Mouse (Mus musculus): Measurements from ENCODE around the gene Zbtb44.

The Zbtb44 gene

DNA sequence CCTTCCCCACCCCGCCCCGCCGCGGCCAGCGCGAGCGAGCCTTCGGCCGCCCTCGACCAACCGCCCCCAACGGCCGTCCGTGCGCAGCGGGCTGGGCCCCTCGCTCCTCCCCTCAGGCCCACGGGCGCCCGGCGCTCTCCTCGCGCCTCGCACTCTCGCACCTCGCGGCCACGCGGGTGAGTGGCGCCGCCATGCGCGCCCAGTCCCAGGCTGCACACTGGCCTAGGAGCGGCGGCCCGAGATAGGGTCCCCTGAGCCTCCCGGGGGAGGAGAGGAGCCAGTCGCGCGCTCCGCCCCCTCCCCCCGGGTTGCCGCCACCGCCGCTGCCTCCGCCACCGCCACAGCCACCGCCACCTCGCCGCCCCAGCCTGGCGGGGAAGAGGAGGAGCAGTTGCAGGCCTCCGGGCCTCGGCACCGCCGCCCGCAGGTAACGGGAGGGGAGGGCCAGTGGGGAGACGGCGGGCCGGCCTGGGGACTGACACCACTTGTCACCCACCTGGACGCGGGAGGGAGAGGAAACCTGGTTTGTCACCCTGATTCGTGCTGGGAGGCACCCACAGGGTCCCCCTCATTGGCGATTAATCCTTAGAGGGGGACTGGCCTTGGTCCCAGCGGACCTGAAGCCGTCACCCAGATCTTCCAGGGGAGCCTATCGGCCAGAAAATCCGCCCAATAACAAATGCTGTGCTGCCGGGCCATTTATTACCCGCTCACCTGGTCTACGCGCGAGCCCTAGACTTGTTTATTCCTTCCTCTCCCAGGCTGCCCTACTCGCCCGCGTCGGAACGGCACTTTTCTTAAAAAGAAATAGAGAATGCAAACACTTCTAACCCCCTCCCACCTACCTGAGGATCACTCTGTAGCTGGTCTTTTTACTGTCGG is at the start of gene Zbtb44:
Gene Zbtb44, plus strand, starts transcription at position 113 of the 882 bp plus-strand sequence.
- DNase-seq (ENCODE audit: low read depth, low spot score): peak; percentile 88

DNA sequence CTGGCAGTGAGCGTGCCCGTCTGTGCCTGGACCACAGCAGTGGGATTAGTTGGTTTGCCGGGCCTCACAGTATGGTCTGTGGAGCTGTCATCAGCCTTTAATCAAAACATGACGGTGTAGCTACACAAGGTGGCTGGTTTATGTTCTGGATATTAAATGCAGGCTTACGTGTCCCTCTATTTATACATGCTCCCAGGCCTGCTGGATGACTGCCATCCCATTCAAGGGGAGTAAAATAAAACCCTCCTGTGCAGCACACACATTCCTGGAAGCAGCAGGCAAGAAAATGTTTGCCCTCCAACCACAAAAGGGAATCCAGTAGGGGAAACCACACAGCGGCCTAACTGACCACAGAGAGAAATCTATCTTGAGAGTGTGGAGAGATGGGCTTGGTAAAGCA is 44.7 kb upstream of the Zbtb44 start:
- DNase-seq (ENCODE audit: low read depth, low spot score): no peak

DNA sequence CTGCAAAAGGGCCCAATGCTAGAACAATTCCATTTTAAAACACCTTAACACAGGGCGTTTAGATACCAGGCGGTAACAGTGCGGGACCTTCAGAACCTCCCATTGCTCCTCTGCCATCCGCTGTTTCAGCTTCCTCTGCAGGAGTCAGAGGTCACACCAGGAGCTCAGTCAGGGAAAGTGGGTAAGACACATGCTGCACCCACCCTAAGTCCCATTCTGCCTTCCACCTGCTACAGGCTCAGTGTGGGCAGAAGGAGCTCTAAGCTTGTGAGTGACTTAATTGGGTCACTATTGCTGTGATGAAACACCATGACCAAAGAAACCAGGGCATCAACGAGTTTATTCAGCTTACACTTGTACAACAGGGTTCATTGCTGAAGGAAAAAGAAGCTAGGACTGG is 37.3 kb upstream of the Zbtb44 start:
- DNase-seq (ENCODE audit: low read depth, low spot score): no peak

DNA sequence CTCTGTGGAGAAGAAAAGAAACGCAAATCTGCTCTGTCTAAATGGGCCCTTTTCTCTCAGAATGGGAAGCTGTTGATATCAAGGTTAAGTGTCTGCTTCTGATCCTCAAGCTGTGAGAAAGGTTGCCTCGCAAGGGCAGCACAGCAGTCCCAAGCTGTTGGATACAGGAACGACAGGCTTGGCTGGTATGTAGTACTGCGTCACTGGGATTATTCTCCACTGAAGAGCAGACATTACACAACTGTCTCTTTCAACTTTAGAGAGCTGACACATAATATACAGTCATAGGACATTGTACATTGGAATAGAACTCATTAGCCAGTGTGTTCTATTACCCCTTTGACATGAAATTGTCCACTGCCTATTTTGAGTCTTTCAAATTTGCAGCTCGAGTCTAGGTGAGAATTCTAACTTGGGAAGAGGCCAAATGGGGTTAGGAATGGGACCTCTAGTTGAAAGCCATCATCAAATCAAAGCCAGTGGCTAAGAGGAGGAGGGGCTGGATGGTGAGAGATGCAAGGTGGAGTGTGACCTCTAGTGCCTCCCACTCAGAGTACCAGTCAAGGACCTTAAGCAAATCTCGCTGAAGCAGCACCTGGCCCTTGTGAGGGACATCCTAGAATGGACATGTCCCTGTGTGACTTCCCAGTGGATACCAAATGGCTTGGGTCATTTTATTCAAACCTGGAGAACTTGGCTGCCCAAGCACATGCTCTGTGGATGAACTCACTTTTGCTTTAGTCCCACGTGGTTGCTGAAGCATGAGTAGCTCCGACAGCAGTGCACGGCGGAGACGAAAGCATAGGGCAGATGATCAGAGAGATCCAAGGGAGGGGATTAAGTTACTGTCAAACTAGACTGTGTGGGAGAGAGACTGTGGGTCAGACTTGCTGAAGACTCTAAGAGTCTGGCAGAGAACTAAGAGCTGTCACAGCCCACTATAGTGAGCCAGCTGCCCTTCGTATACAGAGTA is 33.6 kb upstream of the Zbtb44 start:
- peak; percentile 22 for DNase-seq (ENCODE audit: low read depth, low spot score)

DNA sequence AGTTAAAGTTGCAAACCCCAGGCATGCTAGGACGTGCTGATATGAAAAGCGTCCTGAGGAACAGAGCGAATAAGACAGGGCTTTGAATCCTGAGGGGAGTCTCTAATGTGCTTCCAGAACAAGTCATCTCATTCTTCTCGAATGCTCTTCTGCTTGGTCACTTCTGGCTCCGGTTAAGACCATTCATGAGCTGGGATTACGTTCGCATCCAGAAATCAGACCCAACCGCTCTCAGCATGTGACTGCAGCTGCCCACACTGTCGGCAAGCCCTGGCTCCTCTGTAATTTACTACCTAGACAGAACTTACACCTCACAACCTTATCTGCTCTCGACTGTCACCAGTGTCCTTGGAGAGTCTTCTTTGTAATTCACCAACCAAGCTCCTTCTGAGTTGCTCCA is 29.8 kb upstream of the Zbtb44 start:
- DNase-seq (ENCODE audit: low read depth, low spot score): no peak

DNA sequence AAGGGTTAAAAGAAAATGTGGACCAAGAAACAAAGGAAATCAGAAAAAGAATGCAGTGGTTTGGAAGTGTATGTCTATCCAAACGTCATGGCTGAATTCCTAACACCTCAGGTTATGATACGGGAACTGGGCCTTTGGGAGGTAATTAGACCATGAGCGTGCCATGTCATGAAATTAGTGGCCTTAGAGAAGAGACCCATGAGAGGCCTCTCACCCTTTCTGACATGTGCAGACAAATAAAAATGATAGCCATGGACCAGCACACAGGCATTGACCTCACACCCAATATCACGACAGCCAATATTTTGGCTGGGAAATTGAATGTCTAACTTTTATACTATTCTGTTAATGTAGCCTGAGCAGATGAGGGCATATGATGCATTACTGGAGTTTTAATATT is 27.9 kb upstream of the Zbtb44 start:
- DNase-seq (ENCODE audit: low read depth, low spot score): no peak

DNA sequence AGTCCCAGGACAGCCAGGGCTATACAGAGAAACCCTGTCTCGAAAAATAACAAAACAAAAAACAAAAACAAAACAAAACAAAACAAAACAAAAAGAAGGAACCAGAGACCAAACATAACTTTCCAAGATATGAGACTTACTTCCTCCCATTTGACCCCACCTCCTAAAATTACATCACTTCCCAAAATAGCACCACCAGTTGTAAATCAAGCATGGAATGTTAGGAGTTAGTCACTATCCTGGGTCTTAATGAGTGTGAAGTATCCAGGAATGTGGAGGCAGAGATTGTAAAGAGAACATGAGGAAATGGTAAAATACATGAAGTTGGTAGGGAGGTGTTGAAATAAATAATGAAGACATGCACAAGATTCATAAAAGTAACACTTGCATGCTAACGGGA is 21.1 kb upstream of the Zbtb44 start:
- peak; percentile 59 for DNase-seq (ENCODE audit: low read depth, low spot score)

DNA sequence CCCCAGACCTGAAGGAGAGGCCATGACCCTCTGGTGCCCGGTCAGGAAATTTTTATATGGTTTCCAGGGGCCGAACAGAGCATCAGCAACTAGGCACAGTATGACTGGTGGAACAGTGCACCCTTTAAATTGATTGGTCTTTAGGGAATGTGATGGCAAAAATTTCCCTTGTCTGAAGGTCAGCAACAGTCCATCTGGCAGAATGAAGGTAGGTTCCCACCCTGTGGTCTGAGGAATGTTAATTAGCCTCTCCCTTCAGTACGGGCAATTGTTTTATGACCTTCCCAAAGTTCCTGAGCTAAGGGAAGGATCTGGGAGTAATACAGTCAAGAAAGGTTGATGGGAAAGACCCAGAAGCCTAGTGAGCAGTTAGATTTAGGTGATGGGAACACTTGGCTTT is 20.4 kb upstream of the Zbtb44 start:
- peak; percentile 91 for DNase-seq (ENCODE audit: low read depth, low spot score)

DNA sequence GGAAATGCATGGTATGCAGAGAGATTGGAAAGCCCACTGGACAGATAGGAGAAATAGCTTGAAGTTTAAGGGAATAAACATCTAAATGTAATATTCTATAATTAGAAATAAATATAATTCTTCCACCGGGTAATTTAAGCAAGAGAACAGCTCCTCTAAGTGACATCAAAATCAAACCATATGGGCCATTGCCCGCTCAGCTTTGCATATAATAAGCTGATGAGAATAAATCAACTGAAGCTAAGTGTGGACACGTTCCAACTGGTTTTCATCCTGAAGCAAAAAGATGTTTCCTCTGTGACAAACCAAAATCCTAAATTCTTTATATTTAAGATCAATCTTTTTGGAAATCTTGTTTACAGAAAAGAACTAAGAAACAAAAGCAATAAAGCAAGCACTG is 19.7 kb upstream of the Zbtb44 start:
- no peak for DNase-seq (ENCODE audit: low read depth, low spot score)

DNA sequence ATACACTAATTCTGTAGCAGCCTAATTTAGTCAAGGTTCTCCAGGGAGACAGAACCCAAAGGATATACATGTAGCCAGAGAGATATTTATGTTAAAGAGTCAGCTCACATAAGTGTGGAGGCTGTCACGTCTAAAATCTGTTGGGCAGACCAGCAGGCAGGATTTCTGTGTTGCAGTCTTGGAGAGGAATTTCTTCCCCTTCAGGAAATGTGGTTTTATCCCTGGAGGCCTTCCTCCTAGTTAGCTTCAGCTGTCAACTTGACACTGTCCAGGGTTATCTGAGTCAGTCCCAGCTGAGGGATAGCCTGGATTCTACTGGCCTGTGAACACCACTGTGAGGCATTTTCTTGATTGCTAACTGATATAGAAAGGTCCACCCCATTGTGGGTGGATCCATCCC is 18.9 kb upstream of the Zbtb44 start:
- no peak for DNase-seq (ENCODE audit: low read depth, low spot score)

DNA sequence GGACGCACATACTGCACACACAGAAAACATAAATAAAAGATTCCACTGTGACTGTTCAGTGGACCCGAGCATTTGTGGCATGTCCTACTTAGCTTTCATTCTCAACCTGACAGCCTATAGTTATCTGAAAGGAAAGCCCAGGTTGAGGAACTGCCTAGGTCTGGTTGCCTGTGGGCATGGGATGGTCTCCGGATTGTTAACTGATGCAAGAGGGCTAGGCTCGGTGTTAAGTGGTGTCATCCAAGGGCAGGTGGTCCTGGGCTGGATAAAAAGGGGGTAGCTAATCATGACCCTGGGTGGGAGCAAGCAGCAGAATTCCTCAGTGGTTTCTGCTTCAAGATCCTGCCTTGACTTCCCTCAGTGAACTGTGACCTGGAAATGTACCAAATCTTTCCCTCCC is 17.8 kb upstream of the Zbtb44 start:
- peak; percentile 76 for DNase-seq (ENCODE audit: low read depth, low spot score)

DNA sequence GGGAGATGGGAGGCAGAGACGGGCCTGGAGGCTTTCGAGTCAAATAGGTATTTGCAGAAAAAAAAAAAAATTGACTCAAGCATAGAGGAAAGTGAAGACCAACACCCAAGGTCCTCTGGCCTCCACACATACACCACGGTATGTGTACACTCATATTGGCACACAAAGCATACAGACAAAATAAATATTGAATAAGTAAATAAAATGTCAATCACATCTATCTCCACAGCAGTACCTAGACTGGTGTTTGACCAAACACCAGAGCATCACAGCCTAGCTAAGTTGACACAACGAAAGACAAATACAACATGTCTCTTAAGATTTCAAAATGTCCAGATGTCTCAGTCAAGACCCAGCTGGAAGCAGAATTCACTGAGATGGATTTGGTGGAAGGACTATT is 17.0 kb upstream of the Zbtb44 start:
- no peak for DNase-seq (ENCODE audit: low read depth, low spot score)

DNA sequence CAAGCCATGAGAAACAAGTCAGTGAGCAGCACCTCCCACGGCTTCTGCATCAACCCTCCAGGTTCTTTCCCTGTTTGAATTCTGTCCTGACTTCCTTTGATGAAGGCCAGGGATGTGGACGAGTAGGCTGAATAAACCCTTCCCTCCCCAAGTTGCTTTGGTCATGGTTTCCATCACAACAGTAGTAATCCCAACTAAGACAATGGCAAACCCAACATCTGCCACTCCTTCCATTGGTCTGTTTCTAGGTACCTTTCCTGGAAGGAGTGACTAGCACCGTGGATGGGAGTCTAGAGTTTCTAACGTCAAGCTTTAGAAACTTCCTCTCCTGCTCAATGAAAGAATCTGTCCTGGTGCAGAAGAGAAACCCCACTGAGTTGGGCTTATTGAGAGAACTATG is 12.8 kb upstream of the Zbtb44 start:
- peak; percentile 87 for DNase-seq (ENCODE audit: low read depth, low spot score)

DNA sequence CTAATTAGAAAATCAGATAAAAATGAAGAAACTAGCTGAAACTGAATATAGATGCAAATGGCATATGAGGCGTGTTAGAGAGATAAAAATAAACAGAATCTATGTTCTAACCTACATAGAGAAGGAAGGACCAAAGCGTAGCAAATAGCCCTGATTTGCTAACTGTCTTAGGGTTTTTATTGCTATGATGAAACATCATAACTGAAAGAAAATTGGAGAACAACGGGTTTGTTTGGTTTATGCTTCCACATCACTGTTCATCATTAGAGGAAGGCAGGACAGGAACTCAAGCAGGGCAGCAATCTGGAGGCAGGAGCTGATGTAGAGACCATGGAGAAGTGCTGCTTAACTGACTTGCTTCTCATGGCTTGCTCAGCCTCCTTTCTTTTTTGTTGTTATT is 12.3 kb upstream of the Zbtb44 start:
- no peak for DNase-seq (ENCODE audit: low read depth, low spot score)

DNA sequence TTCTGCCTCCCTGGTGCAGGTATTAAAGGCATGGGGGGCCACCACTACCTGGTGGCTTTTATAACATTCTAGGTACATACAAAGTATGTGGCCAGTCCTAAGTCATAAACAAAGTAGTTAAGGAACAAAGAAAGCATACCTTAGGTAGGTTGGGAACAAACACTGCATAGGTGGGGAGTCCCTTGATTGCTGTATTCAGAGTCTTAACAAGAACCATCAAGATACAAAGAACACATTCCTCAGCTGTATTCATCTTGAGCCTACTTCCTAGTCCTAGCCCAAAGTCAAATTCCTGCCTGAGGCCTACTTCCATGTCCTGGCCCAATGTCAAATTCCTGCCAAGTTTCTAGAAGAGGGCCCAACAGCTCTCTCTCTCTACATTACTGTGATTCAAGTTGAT is 11.7 kb upstream of the Zbtb44 start:
- DNase-seq (ENCODE audit: low read depth, low spot score): peak; percentile 98

DNA sequence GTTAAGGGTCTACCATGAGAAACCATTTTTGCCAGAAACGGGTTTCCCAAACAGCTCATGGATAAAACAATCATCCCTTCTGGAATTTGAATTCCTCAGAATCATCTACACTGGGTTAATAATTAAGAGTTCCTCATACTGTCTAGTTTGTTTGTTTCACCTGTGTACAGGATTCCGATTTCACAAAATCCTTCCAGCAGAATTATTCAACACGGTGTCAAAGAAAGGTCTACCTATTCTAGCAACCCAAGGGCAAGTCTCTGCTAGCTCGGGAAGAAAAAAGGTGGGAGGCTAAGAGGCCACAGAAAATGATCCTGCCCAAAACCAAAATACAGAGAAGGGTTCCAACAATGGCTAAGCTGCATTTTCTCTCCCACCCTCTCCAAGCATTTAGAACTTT is 2.2 kb upstream of the Zbtb44 start:
- DNase-seq (ENCODE audit: low read depth, low spot score): no peak

DNA sequence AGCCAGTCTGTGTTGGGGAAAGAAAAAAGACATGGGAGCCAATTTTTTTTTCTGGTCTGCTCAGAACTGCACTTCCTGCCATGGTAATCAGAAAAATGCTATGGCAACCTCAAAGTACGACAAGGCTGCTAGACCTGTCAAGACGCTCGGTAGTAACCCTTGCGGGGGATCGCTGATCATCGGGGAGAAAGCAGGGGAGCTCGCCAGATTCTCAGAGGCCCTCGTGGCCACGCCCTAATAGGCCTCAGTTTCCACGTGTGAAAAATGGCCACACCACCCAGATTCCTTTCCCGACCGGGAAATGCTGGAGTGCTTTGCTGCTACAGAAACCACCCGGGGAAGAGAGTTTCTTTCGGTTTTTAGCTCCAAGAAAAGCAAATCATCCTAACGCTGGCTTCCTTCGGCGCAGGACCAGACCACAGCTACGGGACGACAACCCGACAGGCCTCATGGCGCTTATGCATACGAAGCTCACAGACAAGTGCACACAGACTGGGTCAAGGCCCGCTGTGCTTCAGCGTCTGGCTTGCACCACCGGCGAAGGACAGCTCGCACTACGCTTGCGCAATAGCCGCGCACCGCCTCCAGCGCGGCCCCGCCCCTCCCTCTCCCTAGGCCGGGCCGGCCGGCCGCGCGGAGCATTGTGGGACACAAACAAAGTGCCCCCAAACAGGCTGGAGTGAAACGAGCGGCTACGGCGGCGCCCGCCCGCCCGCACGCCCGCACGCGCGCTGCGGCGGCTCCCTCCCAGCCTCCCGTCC is 513 bp upstream of the Zbtb44 start:
- peak; percentile 98 for DNase-seq (ENCODE audit: low read depth, low spot score)

DNA sequence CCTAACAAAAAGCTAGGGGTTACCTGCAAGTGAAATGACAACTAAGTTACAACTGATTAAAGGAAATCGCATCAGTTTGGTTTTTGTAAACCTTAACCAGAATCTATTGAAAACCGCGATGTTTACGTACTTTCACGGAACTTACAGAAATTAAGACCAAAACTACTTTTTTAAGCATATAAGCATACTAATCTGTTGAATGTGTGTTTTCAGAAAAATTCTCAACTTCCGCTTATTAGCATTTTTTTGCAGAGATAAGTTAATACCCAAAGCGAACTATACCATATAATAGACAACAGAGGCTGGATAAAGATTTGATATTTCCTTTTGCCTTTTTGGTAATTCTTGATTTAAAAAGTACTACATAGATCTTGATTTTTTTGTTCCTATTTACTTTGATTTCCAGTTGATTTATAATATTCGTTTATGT is 985 bp downstream of the Zbtb44 start:
- no peak for DNase-seq (ENCODE audit: low read depth, low spot score)

DNA sequence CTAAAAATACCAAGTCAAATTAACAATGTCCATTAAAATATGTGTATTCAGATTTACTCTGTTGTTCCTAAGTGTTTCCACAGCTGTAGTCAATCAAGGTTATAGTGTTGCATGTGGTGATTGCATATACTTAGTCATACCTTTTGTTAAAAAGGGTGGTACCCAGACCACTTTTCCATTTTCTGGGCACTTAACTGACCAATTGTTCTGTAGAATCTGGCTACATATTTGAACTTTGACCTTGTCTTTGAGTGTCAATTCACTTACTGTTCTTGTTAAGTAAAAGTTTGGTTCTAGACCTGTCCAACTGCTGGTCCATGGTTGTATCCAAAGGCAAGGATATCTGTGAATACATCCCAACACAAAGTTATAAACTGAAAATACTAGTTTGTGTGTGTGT is 2.1 kb downstream of the Zbtb44 start:
- peak; percentile 57 for DNase-seq (ENCODE audit: low read depth, low spot score)

DNA sequence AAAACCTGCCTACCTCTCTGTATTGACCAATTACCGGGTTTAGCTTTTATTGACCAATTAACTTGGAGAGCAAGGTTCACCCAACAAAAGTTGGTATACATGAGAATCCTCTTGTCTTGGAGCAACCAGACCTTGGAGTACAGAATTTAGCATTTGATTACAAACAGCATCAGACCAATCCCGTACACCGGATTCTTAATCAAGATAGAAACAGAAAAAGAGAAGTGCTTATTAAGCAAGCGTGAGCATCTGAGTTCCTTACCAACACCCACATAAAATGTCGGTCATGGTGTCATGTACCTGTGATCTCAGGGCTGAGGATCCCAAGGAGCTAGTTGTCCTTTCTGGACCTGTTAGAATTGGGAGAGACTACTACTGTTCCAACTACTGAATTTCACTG is 19.8 kb downstream of the Zbtb44 start:
- no peak for DNase-seq (ENCODE audit: low read depth, low spot score)

DNA sequence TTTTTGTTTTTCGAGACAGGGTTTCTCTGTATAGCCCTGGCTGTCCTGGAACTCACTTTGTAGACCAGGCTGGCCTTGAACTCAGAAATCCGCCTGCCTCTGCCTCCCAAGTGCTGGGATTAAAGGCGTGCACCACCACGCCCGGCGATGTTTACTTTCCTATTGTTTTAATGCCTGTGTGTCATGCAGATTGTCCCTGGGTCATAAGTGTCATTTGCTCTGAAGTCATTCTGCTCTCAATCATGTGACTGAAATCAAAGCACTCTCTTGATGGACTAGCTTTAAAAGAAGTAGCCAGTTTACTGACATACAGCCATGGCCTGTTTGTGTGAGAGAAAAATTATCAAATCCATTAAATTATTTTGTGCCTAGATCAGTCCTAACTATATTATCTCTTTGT is 21.1 kb downstream of the Zbtb44 start:
- DNase-seq (ENCODE audit: low read depth, low spot score): peak; percentile 86

DNA sequence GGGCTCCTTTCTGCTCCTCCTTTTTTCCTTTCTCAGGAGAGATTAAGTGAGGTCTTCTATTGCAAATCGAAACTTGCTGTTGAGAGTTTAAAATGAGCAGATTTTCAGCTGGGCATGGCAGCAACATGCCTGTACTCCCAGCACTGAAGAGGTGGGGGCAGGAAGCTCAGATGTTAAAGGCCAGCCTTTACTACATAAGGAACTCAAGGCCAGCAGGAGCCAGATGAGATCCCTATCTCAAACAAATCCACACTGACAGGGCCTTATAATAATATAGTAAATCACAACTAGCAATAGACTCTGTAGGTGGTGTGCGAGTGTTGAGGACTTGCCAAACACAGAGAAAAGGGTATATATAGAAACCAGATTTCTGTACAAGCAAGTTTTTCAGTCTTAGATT is 28.3 kb downstream of the Zbtb44 start:
- no peak for DNase-seq (ENCODE audit: low read depth, low spot score)

All from ZHBTc4 (cell line).